ENCODE assay signal across 9 mouse cellular contexts in the genomic region with DNA sequence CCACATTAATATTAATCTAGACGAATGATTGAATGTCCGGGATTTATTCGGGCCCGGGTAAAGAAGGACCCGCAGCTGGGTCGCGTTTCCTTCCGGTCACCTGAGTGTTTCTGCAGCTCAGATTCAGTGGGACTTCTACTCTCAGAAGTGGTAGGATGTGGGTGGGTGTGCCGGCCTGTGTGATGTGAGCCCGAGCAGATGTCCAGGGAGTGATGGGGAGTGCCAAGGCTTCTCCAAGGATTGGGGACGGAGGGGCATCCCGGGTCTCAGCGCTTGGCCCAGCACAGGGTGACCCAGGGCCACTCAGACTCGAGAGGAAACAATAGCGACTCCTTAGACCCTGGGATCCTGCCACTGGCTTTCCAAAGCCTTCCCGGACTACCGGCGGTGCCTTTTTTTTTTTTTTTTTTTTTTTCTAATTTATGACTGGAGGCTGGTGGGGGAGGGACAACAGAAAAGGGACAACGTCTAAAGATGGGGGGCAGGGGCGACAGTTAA. TPM values are rescaled to one million over a fixed set of nuclear protein-coding genes. Genes with fewer than 3 reads are reported as not detected.
DNase-seq lines count a peak whose midpoint lies in the region; ATAC-seq and TF ChIP-seq lines count a peak whose summit lies in the region.
"Had no signal": no experiment of that assay in that cellular context is flagged by ENCODE, and none has a peak within 500 bp of the region (broad histone marks: within the 10 kb centered on the region; RNA-seq: fewer than 3 reads in every experiment).

Gene Slc1a2, plus strand, starts transcription at position 497 of the 498 bp plus-strand sequence.

- no peaks in the 10 kb centered on the region for H3K36me3 ChIP-seq in heart, adult 2 months (ENCODE audit: control insufficient read depth, insufficient read depth, low read length)
- H3K36me3 ChIP-seq in forebrain, embryonic 13.5 days (ENCODE audit: poor library complexity, severe bottlenecking): no peaks in the 10 kb centered on the region
- H3K36me3 ChIP-seq in stomach, embryonic 16.5 days (ENCODE audit: control insufficient read depth, insufficient read depth, low read length): no peaks in the 10 kb centered on the region

- intact Hi-C loops in heart, adult 2 months (cut with DNase I): no loop called here

- H3K4me1 ChIP-seq in heart, adult 2 months (ENCODE audit: control insufficient read depth, insufficient read depth, low read length): no peaks in the 10 kb centered on the region
- peaks cover 62% of the 10 kb centered on the region for H3K4me1 ChIP-seq in forebrain, embryonic 13.5 days
- H3K4me1 ChIP-seq in stomach, embryonic 16.5 days (ENCODE audit: control insufficient read depth, insufficient read depth, low read length): peaks cover 9% of the 10 kb centered on the region

- H3K27me3 ChIP-seq in heart, adult 2 months (ENCODE audit: control insufficient read depth, insufficient read depth, low read length): peaks cover 6% of the 10 kb centered on the region
- 0 out of 2 replicates have a peak, but pooled peaks cover 2% of the 10 kb centered on the region for H3K27me3 ChIP-seq in forebrain, embryonic 13.5 days
- H3K27me3 ChIP-seq in stomach, embryonic 16.5 days (ENCODE audit: control insufficient read depth, insufficient read depth, low read length): peaks cover 18% of the 10 kb centered on the region

- H3K4me2 ChIP-seq in forebrain, embryonic 13.5 days: peak within 1 kb of the TSS; percentile 97
- H3K4me2 ChIP-seq in stomach, embryonic 16.5 days (ENCODE audit: low read depth, low read length): peak within 1 kb of the TSS; percentile 100

- TF ChIP-seq POLR2A in heart, adult 2 months (IDR thresholded peaks at IDR 0.05; ENCODE audit: insufficient read depth, low read depth, low read length): no peak
- TF ChIP-seq POLR2A in brain, embryonic 14.5 days (IDR thresholded peaks at IDR 0.05; ENCODE audit: borderline replicate concordance, extremely low read depth, insufficient read depth, insufficient read length, poor library complexity, severe bottlenecking): no peak

- H3K79me2 ChIP-seq in heart, adult 2 months (replicated peaks; ENCODE audit: control insufficient read depth, insufficient read depth, low read length): no peaks in the 10 kb centered on the region

- no peaks in the 10 kb centered on the region for H3K9me3 ChIP-seq in forebrain, embryonic 13.5 days (replicated peaks)
- no peaks in the 10 kb centered on the region for H3K9me3 ChIP-seq in stomach, embryonic 16.5 days (replicated peaks; ENCODE audit: control insufficient read depth, low read length)

- no peak for TF ChIP-seq EP300 in heart, adult 2 months (IDR thresholded peaks at IDR 0.05; ENCODE audit: insufficient read depth, low read depth, low read length)

- 3% methylated on average over 20 of the region's 20 CpGs for WGBS in heart, adult 2 months
- under 1% methylated on average over 20 of the region's 20 CpGs for WGBS in forebrain, embryonic 13.5 days
- under 1% methylated on average over 20 of the region's 20 CpGs for WGBS in stomach, embryonic 16.5 days

- H3K27ac ChIP-seq in heart, adult 2 months: no peak within 1 kb of the TSS
- H3K27ac ChIP-seq in forebrain, embryonic 13.5 days: peak within 1 kb of the TSS; percentile 89
- H3K27ac ChIP-seq in stomach, embryonic 16.5 days (ENCODE audit: low read length): no peak within 1 kb of the TSS

- TF ChIP-seq CTCF in heart, adult 2 months (IDR thresholded peaks at IDR 0.05): no peak
- no peak for TF ChIP-seq CTCF in brain, embryonic 14.5 days (IDR thresholded peaks at IDR 0.05; ENCODE audit: borderline replicate concordance, extremely low read depth, insufficient read depth, insufficient read length)

- peak within 1 kb of the TSS; percentile 18; the same call in 1 of the 2 replicates for H3K9ac ChIP-seq in heart, adult 2 months (ENCODE audit: low read depth, low read length)
- peak within 1 kb of the TSS; percentile 85 for H3K9ac ChIP-seq in forebrain, embryonic 13.5 days
- H3K9ac ChIP-seq in stomach, embryonic 16.5 days (ENCODE audit: low read length): peak within 1 kb of the TSS; percentile 66

- peak within 1 kb of the TSS; percentile 50 for H3K4me3 ChIP-seq in heart, adult 2 months
- H3K4me3 ChIP-seq in forebrain, embryonic 13.5 days: peak within 1 kb of the TSS; percentile 64
- H3K4me3 ChIP-seq in stomach, embryonic 16.5 days (replicated peaks; ENCODE audit: low read length): peak within 1 kb of the TSS; percentile 66

- ATAC-seq in forebrain, embryonic 13.5 days: peak; percentile 46
- no peak for ATAC-seq in stomach, embryonic 16.5 days (ENCODE audit: insufficient read depth, low FRiP score)

- no peak for DNase-seq in heart, adult 2 months
- DNase-seq in heart, adult 8-10 months (ENCODE audit: low spot score): no peak
- peak; percentile 73 for DNase-seq in brain, embryonic 14.5 days (ENCODE audit: low read depth)
- peak; percentile 71 for DNase-seq in layer of hippocampus, adult 9-11 months
- peak; percentile 10 to 29 for DNase-seq in lung, postnatal 4 days
- no peak for DNase-seq in spleen, adult 18-20 months

RNA-seq across cellular contexts. Expression of gene Slc1a2, which starts in this region (rescaled TPM):
- total RNA-seq in heart, adult 2 months (2021): under 1 TPM; 0.29 to 0.50 TPM
- polyA plus RNA-seq in heart, adult 2 months (2012; rRNA removed): 0.12 and 0.76 TPM in 2 replicates
- 1 to 10 TPM in 1 of 4 experiments, under 1 TPM in 3; 0.41 to 1.4 (median 0.73) TPM for total RNA-seq in heart, adult 8-10 months (2022)
- 27.1 and 46.2 TPM in 2 replicates for polyA plus RNA-seq in brain, embryonic 14.5 days (2012; rRNA removed)
- 10.8 and 13.7 TPM in 2 replicates for polyA plus RNA-seq in forebrain, embryonic 13.5 days (2015; fragmentation: Nextera tagmentation; extraction: Ambion mirVana)
- 0.75 and 1.0 TPM in 2 replicates for polyA plus RNA-seq in stomach, embryonic 16.5 days (2015; fragmentation: Nextera tagmentation; extraction: Ambion mirVana)
- polyA plus RNA-seq: C2C12 had no signal

Comparison
In these comparisons a context has a peak if more than half of its experiments do, and no peak if none do; other contexts are left out.
1. DNase-seq: peak in brain, embryonic 14.5 days (single experiment), layer of hippocampus, adult 9-11 months (single experiment) and lung, postnatal 4 days (2 of 2); none in heart, adult 2 months (0 of 2), heart, adult 8-10 months (single experiment) and spleen, adult 18-20 months (0 of 2).
2. H3K9ac ChIP-seq: peak in every context shown above with its lines; median percentile 85 in forebrain, embryonic 13.5 days; 66 in stomach, embryonic 16.5 days; 18 in heart, adult 2 months.
3. Peak in every context shown above with its lines, with median percentiles within 50 percentile points of each other: H3K4me3 ChIP-seq.